Mouse (Mus musculus) thymus, postnatal 0 days (tissue): ENCODE measurements around the gene Slc9a8. TPM values are rescaled to one million over a fixed set of nuclear protein-coding genes. Genes with fewer than 3 reads are reported as not detected.
A peak's percentile ranks its signal among the peaks of the same experiment; 100 is the strongest.
"Not testable (repeated sequence)": the region's sequence is repeated elsewhere in the genome, so short reads cannot be mapped to it uniquely, and the experiment has no call there.

Experiments
- DNase-seq: peaks from one replicate; pipeline ENCODE4 v3.0.0-alpha.2; 2015; ENCODE audit warnings: low spot score
- polyA plus RNA-seq: library from polyadenylated mRNA; unstranded; fragments of >200 nt; fragmentation: Nextera tagmentation; extraction: Ambion mirVana; gene quantifications from 2 replicates; pipeline ENCODE4 v1.2.1, GENCODE M21; 2015

The Slc9a8 gene
- polyA plus RNA-seq, result 17.9 and 19.7 TPM in 2 replicates

DNA sequence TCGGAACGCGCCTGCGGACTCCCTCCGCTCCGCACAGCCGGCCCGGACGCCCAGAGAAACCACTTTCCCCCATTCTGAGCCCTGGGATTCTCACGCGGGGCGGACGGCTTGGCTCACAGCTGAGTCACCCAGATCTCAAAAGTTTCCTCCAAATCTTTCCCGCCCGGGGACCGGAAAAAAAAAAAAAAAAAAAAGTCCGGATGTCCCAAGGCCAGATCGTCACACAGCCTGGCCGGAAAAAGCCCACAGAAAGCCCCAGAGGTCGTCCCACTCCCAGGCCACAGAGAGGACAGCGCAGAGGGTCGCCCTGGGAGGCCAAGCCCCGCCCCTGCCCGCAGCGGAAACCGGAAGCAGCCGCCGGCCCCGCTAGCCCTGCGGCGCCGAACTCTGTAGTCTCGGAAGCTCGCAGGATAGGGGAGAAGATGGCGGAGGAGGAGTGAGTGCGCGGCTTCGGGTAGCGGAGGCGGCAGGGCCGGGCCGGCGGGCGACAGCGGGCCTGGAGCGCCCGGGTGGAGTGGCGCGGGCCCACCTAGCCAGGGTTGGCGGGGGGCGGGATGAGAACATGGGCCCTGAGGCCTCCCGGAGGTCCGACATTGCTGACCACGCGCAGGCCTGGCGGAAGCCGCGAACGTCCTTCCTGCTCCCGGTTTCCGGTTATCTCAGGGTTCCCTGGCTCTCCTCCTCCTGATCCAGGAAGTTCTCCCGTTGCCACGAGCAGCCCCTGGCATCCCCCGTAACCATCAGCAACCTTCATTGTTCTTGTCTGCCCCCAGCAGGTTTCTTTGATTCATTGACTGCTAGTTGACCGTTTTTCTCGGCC, at the start of gene Slc9a8:
Gene Slc9a8, plus strand, starts transcription at position 383 of the 820 bp plus-strand sequence.
- peak; percentile 89 for DNase-seq

DNA sequence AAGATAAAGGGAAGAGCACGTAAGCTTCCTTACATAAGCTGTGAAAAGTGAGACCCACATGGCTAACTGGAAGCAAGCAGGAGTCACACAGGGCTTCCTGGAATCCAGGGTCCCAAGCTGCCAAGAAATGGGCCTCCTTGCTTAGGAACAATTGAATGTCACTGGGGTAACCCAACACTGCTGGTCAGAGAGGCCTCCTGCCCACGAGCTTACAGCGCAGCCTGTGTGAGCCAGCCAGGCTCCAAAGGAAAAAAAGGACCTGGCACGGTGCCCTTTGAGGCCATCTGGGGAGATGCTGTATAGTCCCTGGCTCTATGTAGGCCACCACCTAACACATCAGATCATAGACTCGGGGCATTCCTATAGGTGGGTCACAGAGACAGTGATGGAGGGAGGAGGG, 48.2 kb upstream of the Slc9a8 start:
- DNase-seq, result no peak

DNA sequence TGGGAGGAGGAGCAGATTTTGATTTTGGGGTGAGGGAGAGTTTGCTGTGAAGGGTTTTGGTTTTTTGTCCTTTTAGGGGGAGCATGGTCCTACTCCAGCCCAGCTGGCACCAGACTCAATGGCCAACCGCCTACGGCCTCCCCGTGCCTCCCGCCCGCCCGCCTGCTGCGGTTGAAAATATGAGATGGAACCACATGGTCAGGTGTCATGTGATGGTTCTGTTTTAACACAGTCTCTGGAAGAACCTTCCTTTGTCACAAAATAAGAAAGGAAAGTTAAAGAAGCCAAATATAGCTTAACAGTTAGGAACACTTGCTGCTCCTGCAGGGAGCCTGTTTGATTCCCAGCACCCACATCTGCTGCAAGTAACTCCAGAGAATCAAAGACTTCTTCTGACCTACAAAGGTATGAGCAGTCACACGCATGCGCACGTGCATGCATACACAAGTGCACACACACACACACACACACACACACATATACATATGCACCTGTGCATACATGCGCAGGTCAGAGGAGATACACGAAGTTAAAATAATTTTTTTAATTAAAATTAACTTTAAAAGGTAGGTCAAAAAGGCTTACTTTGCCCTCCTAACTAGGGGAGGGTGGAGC, 47.2 kb upstream of the Slc9a8 start:
- DNase-seq, result no peak

DNA sequence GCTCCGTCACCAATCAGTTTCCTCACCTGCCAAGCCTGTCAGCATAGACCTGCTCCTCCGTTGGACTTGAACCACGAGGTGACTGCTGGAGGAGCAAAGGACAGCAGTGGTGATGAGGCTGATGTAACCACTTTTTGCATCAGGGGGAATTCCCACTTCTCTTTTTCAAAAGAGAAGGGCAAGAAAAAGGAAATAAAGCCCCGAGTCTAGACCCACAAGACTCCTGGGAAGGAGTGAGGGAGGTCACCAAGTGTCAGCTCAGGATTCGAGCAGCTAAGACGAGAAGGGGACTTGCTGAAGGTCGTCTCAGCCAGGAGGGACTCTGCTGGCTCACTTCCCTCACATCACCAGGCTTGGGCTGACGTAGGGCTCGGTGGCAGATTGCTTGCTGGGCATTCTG, 46.4 kb upstream of the Slc9a8 start:
- DNase-seq, result no peak

DNA sequence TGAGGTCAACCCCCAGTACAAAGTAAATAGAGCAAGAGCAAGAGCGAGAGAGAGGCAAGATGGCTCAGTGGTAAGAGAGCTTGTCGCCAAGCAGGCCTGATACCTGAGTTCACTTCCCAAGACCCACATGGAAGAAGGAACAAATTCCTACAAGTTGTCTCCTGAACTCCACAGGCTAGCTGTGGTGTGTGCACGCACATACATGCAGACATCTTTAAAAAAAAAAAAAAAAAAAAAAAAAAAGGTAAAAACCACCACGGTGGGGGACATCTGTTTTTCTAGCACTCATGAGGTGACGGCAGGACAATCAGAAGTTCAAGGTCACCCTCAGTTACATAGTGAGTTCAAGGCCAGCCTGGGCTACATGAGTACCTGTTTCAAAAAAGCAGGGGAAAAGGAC, 45.8 kb upstream of the Slc9a8 start:
- DNase-seq, result no peak

DNA sequence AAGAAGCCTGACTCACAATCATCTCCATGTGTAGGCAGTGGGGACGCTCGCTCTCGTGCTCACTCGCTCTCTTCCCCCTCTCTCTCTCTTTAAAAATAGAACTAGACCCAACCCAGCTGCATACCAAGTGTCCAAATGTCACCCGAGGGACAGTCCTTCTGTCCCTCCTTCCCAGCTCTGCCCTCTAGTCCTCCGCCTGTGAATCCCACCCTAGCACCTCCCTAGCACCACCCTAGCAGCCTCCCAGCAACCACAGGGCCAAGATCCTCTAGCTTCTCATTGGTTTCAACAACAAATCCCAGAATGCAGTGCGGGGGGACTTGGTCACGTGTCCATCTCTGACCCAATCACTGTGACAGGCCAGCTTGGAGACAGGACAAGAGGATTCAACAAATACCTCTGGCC, 45.4 kb upstream of the Slc9a8 start:
- DNase-seq, result no peak

DNA sequence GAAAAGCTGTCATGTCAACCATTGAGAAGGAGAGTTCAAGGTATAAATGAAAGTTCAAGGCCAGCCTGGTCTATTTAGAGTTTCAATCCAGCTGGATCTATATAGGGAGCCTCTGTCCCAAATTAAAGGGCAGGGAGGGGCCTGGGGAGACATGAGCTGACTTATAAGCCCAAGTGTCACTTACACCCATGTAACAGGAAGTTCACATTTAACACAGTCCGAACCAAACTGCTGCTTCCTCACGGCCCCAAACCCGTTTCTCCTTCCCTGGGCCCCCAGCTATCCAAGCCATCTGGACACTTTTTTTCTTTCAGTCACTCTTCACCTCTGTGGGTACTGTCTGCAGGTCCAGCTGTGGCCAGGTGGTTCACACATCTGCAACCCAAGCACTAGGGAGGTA, 43.8 kb upstream of the Slc9a8 start:
- no peak for DNase-seq

DNA sequence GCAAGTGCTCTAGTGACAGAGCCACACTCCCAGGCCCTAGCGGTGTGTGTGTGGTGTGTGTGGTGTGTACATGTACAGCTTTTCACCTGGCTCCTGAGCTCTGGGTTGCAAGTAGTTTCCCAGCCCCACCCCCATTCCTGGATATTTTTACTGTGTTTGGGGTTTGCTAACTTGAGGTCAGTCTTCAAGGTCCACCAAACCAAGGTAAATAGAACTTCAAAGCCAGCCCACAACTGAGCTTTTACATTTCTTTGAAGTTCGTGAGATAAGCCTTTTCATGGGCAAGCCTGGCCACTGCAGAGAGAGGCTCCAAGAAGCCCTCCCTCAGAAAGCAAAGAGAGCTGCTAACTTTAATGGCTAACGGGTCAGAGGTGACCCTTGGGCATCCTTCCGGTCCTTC, 42.5 kb upstream of the Slc9a8 start:
- DNase-seq, result no peak

DNA sequence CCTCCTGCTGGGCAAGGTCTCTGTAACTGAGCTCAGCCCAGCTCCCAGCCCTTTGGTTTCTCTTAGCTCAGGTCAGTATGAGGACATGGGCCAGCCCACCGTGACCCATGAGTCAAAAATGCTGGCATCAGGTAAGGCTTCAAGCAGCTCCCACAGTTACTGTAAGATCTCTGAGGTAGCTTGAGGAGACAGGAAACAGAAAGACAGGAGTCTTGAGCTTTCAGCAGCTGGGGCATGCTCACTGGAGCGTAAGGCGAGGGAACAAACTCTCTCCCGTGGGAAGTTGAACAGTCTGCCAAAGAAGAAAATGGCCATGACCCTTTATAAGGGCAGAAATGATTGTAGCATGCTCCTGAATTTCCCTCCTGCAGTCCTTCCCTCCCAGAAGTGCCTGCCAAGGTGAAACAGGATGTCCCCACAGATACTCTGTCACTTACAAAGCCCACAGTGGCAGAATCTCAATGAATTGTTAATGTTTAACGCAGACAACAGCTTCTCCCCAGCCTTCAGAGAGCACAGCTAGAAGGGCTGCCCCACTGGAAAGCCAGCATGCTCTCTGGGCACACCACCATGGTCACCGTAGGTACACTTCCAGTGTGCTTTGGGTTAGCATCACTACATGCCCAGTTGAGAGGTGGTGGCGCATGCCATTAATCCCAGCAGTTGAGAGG, 40.8 kb upstream of the Slc9a8 start:
- DNase-seq, result no peak

DNA sequence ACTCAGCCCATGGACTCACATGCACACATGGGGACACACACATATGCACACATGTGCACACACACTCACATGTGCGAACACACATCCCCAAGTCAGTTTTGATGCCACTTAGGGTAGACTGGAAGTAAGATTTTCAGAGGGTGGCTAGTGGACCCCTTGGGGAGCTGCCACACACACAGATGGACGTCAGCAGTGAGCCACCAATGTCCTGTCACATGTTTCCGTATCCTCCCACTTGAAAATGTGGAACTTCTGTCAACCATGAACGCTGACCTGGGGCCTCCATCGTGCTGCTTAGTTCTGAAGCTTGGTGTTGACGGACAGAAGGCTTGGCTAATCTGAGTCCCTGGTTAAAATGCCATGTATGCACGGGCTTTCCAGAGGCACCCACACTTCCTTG, 39.9 kb upstream of the Slc9a8 start:
- DNase-seq, result no peak

DNA sequence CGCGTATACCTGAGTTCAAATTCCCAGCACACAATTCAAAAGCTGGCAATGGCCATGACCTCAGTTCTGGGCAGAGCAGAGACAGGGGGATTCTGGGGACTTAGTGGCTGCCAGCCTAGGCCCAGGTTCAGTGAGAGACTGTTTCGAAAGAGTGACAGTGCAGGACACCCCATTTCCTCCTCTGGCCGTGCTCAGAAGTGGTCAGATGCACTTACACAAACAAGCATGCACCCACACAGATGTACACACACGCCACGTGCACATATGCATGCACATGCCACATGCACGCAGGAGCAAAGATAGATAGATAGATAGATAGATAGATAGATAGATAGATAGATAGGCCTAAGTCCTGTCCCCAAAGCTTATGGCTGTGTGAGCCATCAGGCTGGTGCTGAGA, 39.1 kb upstream of the Slc9a8 start:
- no peak for DNase-seq

DNA sequence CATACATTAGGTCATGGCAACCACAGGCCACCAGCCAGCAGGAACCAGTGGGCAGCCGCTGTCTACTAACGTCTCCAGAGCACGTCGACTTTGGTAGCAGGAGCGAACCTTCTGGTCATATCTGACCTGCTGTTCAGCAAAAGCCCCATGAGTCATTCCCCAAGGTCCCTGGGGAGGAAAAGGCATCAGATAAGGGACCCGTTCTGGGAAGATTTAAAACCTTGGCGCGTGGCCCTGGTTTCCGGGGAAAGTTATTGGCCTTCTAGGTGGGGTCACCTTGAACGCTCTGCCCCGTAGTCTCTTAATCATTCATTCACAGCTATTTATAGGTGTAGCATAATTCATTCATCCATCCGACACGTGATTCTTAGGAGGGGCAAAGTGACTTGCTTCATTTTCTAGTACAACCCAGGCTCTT, 37.8 kb upstream of the Slc9a8 start:
- DNase-seq, result no peak

DNA sequence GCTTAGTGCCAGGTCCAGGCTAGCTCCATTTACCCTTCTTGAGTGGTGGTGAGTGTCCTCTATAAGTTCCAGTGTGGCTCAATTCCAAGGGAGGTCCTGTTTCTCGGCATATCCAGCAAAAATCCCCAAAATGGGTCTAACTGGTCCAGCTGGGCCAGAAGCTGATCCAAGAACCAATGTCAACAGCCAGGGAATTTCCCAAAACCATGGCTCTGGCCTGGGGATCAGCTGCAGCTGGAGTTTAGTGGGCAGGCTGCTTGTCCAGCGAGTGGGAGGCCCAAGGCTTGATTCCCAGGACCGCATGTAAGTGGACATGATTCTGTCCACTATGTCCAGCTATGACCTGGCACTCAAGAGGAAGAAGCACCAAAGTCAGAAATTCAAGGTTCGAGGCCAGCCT, 35.1 kb upstream of the Slc9a8 start:
- no peak for DNase-seq

DNA sequence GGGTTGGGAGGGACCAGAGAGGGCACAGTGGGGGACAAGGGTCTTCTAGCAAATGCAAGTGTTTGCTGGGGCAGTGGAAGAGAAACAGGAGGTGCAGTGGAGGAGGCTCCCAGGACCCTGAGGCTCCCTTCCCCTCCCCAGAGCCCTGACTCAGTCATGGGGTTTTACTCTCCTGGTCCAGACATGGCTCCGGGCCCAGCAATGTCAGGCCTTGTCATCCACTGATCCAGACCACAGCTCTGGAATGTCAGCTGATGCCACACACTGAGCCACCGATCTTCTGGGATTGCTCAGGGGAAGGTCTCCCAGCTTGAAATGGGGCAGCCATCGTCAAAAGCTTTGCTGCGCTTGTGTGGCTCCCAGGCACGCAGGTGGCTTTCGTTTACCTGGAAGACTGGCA, 34.5 kb upstream of the Slc9a8 start:
- DNase-seq, result no peak

DNA sequence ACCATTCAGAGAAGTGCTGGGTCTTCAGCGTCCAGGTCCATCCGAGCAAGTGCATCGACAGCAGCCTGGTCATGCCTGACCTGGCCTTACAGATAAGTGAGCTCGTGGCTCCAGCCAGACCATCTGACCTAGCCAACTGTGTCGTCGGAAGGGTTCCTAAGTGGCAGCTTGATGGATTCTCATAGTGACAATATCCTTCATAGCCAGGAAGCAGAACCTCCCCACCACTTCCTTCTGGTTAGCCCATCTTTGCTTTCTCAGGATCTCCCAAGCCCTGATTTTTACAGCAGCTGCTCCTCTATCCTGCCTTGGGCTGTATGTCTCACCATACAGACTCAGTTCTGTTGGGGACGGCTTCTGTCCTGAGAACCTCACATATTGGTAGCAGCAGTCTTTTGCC, 27.1 kb upstream of the Slc9a8 start:
- no peak for DNase-seq

DNA sequence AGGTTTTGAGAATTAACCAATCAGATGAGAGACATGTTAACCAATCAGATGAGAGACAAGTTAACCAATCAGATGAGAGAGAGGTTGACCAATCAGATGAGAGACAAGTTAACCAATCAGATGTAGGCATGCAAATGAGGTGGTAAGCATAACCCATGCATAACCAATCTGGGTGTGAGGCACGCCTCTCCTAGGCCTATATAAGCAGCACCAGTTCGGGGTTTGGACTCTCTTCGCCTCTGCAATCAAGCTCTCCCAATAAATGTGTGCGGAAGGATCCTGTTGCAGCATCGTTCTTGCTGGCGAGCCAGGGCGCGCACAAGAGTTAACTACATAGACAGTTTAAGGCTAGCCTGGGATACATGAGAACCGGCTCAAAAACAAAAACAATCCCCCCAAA, 25.1 kb upstream of the Slc9a8 start:
- DNase-seq, result not testable (repeated sequence)

DNA sequence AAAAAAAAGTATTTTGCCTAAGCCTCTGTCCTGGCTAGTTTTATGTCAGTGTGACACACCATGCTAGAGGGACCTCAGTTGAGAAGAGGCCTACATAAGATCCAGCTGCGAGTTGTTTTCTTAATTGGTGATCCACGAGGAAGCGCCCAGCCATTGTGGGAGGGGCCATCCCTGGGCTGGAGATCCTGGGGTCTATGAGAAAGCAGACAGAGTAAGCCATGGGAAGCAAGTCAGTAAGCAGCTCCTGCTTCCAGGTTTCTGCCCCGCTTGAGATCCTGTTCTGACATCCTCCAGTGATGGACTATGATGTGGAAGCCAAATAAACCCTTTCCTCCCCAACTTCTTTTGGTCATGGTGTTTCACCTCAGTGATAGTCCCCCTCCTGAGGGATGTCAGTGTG, 22.5 kb upstream of the Slc9a8 start:
- no peak for DNase-seq

DNA sequence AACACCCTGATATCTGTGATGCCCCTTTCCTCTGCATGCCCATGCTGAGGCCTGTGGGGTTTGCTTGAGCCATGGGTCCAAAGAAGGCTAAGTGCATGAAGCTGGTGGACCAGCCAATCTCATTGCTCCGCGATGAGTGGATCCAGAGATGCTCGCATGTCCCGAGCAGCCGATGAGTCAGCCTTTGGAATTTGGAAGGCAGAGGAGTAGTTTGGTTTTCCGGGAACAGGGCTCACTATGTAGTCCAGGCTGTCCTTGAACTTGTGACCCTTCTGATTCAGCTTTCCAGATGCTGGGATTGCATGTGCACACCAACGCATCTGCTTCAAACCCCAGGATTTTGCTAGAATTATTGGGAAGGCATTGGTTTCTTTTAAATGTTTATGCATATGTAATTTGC, 21.9 kb upstream of the Slc9a8 start:
- DNase-seq, result no peak

DNA sequence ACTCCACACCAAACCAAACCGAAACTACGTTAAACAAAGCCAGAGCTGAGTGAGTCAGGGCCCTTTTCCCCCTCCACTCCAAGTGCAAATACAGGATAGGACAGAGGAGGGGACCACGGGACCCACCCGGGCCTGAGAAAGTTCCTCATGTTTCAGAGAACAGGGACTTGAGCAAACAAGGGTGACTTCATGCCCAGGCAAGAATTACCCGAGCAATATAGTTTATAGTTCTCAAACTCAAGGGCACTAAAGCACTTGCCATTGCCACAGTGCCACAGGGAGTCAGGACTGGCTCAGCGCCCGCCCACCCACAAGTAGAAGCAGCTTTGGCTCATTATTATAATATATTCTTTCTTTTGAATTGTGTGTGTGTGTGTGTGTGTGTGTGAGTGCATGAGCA, 18.4 kb upstream of the Slc9a8 start:
- no peak for DNase-seq

DNA sequence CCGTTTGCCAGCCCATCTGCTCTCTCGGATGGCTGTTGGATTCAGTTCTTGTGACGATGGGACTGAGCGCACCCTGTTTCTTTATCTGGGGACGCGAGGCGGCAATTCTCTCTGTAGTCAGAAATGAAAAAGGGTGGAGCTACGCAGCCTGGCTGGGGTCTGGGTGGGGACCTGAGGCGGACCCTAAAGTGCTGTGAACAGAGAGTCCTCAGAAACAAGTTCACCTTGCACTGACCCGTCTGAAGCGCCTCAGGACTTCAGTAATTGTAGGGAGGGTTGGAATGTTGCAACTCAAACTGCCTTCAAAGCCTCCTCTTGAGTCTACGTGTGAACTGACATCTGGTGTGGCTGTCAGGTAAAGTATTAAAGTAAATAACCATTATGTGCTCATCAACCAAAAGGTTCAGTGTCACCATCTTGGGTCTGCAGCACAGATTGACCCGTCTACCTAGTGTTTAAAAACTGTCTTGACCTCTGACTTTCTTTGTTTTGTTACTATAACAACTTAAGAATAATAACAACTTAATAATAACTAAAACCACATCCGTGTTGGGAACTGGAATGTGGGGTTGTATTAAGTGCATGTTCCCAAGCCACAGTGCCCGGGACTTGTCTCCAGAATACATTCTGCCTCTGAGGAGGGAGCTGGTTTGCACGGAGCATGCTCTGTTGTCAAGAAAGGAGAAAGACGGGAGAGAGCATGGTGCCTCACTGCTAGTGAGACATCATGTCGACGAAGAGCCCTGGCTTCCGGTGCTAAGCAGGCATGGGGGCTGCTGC, 16.2 kb upstream of the Slc9a8 start:
- DNase-seq, result no peak

DNA sequence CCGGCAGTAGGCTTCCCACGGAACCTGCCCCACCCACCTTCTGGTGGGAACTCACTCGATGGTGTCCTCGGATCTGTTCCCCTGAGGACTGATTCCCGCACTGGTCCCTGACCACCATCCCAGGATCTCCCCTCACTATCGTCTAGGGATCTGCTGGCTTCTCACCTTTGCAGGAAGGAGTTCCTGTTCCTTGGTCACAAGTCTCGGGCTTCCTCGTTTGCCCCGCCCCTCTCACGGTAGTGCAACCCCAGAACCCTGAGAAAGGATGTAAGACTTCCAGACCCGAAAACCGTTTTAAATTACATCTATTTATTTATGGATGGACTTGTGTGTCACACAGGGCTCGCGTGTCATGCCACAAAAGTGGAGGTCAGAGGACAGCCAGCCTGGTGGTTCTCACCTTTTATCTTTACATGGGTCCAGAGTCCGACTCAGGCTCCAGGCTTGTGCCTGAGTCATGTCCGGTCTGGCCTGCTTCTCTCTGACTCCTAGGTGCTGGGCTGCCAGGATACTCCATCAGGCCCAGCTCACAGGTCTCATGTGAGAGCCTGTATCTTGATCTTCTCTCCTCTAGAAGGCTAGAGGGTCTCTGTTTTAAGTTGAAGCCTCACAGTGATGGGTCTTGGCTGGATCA, 14.1 kb upstream of the Slc9a8 start:
- no peak for DNase-seq
